Mouse (Mus musculus): ENCODE measurements around the gene Egln1. TPM values are rescaled to one million over a fixed set of nuclear protein-coding genes. Genes with fewer than 3 reads are reported as not detected.
A peak's percentile ranks its signal among the peaks of the same experiment; 100 is the strongest.

The Egln1 gene
- total RNA-seq, 1 experiment from 2014 or later, result 57.5 TPM

GRCm38 (mm10) chr8:124898251-124898905, 50.7 kb downstream of the Egln1 start:
- peak; percentile 18 for DNase-seq

DNA sequence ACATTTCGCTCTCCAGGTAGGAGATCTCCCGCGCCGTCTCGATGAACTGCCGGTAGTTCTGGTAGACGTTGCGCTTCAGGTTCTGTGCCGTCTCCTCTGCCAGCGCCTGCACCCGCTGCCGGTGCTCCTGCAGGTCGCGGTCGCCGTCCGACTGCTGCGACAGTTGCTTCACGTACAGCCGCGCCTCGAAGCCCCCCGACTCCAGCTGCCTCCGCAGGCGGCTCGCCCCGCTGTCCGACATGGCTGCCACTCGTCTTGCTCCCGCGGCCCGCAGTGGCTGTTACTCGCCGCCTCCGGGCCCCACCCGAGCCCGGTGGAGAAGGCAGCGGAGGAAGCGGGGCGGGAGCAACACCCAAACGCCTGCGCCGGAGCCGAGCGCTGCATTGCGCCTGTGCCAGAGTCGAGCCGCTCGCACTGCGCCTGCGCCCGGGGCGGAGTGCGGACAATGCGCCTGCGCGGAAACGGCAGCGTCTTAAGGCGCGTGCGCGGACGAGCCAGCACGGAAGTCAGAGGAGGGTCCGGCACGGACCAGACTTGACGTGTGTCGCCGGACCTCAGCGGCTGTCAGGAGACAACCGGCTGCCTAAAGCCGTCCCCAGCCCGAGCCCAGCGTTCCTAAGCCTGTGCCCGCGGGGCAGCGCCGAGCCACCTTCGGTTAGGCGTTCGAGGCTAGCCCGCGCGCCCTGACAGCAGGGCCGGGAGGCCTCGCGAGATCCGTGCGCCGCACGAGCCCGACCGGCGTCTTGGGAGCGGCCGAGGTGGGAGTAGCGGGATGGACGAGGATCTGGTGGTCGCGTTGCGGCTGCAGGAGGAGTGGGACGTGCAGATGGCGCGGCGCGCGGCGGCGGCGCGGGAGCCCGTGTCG, 51.5 kb downstream of the Egln1 start, which contains the start of the genes Exoc8 and Sprtn:
Exoc8 (minus strand) TSS at position 320 of the 865 bp plus-strand sequence.
Sprtn (plus strand) TSS at position 501 of the 865 bp plus-strand sequence.
- peak; percentile 98 for DNase-seq

DNA sequence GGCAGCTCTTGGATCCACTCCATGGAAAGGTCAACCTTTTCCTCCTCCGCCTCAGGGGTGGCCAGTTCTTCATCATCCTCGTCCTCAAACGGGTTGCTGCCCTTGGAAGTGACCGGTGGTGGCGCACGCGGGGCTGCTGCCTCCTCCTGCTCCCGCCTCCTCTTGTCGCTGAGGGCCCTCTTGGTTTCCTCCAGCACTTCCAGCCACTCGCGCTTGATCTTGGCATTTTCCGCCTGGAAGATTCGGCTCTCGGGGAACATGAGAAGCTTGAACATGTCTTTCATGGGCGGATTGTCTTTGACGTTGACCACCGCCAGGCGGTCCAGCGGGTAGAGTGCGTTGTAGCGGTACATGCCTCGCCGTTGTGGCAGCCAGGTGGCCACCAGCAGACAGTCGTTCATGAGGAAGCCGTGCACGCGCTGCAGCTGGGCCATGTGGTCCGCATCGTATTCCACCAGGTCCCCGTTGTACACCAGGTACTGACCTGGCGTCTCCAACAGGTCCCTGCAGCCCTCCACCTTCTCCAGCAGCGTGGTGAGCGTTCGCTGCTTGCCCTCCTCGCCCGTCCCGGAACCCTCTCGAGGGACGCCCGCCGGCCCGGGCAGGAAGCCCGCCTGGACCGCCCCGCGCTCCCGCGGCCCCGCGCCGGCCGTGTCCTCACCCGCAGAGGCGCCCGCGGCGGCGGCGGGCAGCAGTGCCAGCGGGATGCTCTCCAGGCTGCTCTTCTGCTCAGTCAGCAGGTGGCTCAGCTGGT, 52.3 kb downstream of the Egln1 start:
- DNase-seq, result peak; percentile 80

- peak; percentile 18 for DNase-seq
Measured at GRCm38 (mm10) chr8:124896010-124896631, 53.0 kb downstream of the Egln1 start.

DNA sequence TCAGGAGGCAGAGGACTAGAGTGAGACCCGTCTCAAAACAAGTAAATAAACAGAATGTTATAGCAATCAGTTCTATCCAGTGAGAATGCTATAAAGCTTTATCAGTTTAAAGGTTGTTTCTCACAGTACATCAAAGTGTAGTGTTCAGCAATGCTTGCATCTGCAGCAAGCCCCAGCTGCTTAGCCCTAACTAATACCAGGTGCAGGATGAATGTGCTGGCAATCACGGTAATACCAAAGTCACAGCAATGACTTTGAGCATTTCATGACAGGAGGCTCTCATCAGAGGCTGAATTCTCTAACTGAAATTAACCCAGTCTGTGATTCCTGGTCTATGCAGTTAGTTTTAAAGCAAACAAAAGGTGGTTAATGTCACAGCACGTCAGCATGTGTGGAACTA, 56.5 kb downstream of the Egln1 start:
- DNase-seq, result no peak

- no peak for DNase-seq
Measured at GRCm38 (mm10) chr8:124888385-124888784, 60.7 kb downstream of the Egln1 start.

DNA sequence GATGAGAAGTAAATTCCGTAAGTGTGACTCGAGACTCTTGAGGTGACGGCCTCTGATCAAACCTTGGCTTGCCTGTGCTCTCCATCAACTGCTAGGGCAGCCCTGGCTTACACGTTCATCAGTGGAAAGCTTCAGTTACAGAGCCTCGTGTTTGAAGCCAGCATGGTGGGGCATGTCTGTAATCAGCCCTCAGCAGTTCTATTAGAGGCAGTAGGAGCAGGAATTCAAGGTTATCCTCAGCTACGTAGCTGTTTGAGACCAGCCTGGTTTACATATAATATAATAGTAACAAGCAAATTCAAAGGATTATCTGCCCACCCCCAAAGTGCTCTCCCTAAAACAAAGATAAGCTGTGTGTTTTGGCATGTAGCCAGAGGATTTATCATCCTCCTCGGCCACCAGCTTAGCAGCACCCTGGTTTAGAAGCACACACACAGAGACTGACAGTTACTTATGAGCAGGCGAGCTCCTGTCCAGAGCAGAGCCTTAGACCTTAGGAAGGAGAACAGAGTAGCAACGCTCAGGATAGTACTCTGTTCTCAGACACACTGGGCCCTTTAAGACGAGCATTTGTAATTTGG, 70.1 kb downstream of the Egln1 start:
- DNase-seq, result no peak

- DNase-seq, result no peak
Measured at GRCm38 (mm10) chr8:124878141-124878540, 71.0 kb downstream of the Egln1 start.

- no peak for DNase-seq
Measured at GRCm38 (mm10) chr8:124872690-124873089, 76.4 kb downstream of the Egln1 start.

DNA sequence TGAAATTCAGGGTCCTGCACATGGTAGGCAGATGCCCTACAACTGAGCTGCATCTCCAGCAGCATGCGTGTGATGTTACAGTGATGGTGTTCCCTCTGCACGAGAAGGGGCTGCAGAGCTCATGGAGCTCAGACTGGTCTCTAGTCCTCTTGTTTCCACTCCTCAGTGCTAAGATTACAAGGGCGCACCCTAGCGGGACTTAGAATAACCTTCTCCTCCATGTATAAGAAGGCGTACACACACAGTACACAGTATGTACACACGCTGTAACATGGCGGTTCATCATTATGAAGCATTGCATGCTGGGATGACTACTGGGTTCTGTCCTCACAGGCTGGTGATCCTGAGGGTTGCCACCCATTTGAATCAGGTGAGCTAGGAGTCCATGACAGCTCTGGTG, 77.0 kb downstream of the Egln1 start:
- no peak for DNase-seq

GRCm38 (mm10) chr8:124871474-124871873, 77.7 kb downstream of the Egln1 start:
- DNase-seq, result no peak

DNA sequence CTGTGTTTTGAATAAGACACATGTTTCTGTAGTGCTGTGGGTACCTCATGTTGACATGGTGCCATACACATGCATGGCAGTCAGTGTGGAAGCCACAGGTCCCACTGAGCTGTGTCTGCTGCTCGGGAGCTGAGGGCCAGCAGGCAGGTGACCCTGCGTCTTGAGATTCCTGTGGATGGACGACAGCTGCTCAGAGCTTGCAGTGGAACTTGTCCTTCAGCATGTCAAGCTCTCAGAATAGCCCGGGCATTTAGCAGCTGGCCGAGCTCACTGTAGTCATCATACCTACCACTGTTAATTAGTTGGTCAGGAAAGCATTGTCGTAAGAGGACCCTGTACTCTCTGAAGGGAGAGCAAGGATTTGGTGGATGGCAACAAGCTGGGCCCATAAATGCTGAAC, 79.4 kb downstream of the Egln1 start:
- no peak for DNase-seq

- DNase-seq, result peak; percentile 18
Measured at GRCm38 (mm10) chr8:124867126-124867525, 82.0 kb downstream of the Egln1 start.

- DNase-seq, result no peak
Measured at GRCm38 (mm10) chr8:124866669-124867068, 82.5 kb downstream of the Egln1 start.

DNA sequence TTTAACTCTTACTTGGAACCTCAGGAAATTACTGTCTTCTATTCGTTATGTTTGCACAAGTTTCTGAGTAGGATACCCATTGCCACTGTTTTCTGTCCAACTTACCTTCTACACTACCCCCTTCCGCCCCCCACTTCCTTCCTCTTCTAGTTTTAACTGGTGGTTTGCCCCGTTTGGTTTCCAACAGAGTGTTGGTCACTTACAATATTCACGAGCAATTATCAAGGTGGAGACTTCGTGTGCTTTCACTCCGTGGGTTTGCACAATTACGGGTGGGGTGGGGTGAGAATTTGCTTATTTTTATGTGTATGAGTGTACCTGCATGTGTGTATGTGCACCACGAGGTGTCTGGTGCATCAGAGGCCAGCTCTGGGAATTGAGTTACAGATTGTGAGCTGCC, 85.4 kb downstream of the Egln1 start:
- DNase-seq, result no peak

GRCm38 (mm10) chr8:124863163-124863677, 85.9 kb downstream of the Egln1 start:
- no peak for DNase-seq

DNA sequence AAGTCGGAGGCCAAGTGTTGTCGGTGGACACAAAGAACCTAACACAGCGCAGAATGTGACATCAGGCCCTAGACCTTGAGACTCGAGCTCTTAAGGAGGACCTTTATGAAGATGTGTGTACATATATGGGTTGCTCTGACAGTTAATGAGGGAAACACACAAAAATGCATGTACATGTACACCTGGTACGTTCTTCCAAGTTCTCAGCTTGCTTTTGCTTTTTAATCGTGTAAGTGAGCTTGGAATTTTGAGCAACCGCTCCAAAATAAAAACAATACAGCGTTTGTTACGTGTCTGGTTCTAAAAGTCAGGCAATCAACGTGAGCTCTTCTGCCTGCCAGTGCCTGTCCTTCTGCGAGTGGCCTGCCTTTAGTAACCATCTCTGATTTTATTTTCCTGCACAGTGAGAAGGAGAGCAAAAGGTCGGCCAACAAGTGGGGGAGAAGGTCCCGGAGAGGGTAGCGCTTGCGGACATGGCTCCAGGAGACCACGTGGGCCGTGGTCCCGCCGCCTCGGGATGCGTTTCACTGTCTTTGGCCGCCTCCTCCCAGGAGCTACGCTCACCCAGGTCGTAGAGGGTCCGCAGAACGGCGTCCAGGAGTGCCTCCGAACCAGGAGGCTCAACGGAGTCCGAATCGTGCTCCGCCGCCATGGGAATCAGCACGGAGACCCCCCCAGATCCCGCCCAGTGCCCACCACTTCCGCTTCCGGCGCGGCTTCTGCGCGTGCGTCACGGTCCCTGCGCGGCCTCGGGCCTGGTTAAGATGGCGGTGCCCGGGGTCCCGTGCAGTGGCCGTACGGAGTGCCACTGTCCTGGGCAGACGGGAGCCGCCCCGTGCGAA, 86.6 kb downstream of the Egln1 start, which contains the start of the genes Gnpat and 2810004N23Rik:
Gnpat (plus strand) TSS at position 713 of the 842 bp plus-strand sequence.
2810004N23Rik (minus strand) TSS at position 800 of the 842 bp plus-strand sequence.
- DNase-seq, result peak; percentile 97

DNA sequence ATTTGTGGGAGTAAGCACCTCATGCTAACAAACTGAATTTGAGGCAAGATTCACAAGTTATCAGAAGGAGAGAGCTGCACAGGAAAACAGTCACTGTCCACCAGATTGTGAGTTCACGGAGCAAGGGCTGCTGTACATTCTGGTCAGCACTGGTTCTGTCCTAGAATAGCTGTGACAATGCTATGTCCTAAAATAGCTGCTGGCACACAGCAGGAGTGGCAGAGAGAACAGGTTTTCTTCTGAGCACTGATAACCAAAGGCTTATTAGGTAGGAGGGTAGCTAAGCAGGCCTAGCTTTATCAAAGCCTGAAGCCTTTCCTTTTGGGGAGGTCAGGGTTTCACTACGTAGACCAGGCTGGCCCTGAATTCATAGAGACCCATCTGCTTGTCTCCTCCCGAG, 88.9 kb downstream of the Egln1 start:
- DNase-seq, result no peak

GRCm38 (mm10) chr8:124859466-124859865, 89.7 kb downstream of the Egln1 start:
- DNase-seq, result no peak
